Mouse (Mus musculus): ENCODE data around the gene Gm21244. TPM values are rescaled to one million over a fixed set of nuclear protein-coding genes. Genes with fewer than 3 reads are reported as not detected.
"Not testable (repeated sequence)": the region's sequence is repeated elsewhere in the genome, so short reads cannot be mapped to it uniquely, and the experiment has no call there.

Gm21244 gene
- polyA plus RNA-seq (2012; rRNA removed) (not detected in 2 replicates), polyA plus RNA-seq (2014; fragmentation: Nextera tagmentation; extraction: Ambion mirVana) (not detected in 2 replicates)

GRCm38 (mm10) chrY:7169193-7169592 is at the start of gene Gm21244:
TSS of gene Gm21244 (minus strand) at chrY:7169293.
- not testable (repeated sequence) for H3K36me3 ChIP-seq (replicated peaks; ENCODE audit: control insufficient read depth, insufficient read depth, low read depth); ATAC-seq (ENCODE audit: insufficient read depth); DNase-seq (ENCODE audit: low read depth in 3 of 3, low spot score in 3 of 3); H3K4me3 ChIP-seq (ENCODE audit: insufficient read depth in 1 of 2, low read depth in 2 of 2, low read length in 2 of 2); H3K4me1 ChIP-seq (replicated peaks; ENCODE audit: control insufficient read depth in 2 of 2, insufficient read depth in 2 of 2, low read length in 1 of 2); H3K27me3 ChIP-seq (ENCODE audit: control insufficient read depth, insufficient read depth, low read length); H3K9me3 ChIP-seq (ENCODE audit: control insufficient read depth, low read length); H3K4me2 ChIP-seq (ENCODE audit: low read depth); H3K27ac ChIP-seq; H3K9ac ChIP-seq (replicated peaks)
- WGBS (ENCODE audit: insufficient replicate concordance) = no CpG with 5 or more reads among the region's 3 CpGs

Other genes with a start within 250 kb of the Gm21244 start
- gene Gm28998, start 84.5 kb upstream of the Gm21244 start, polyA plus RNA-seq (2012; rRNA removed) = not detected in 2 replicates
- gene Gm28998, start 84.5 kb upstream of the Gm21244 start, polyA plus RNA-seq (2014; fragmentation: Nextera tagmentation; extraction: Ambion mirVana) = not detected in 2 replicates
- gene Gm21788, start 235.7 kb upstream of the Gm21244 start, polyA plus RNA-seq (2012; rRNA removed) = not detected in 2 replicates
- not detected in 2 replicates for gene Gm21788, start 235.7 kb upstream of the Gm21244 start, polyA plus RNA-seq (2014; fragmentation: Nextera tagmentation; extraction: Ambion mirVana)